Mouse (Mus musculus) MEL (cell line): ENCODE data around the gene Chd1. TPM values are rescaled to one million over a fixed set of nuclear protein-coding genes. Genes with fewer than 3 reads are reported as not detected.

Source experiments
- DNase-seq: peaks from one replicate; pipeline ENCODE4 v3.0.0; 2011; ENCODE audit warnings: low read depth, low spot score
- H3K27ac ChIP-seq: 2 replicates; pipeline ENCODE4 v1.5.1; 2012; ENCODE audit warnings: low read depth, mild to moderate bottlenecking, control low read depth, low read length, moderate library complexity; ENCODE audit not compliant: control insufficient read depth
- H3K27me3 ChIP-seq, 2 experiments: fragments of 150-350 bp in 1 of 2; sonication (generic) in 1 of 2; 2 replicates each; pipeline ENCODE4 v1.6.1; 2012; ENCODE audit warnings: low read length in 2 of 2, mild to moderate bottlenecking in 2 of 2, improper control_type of control experiment in 1 of 2, moderate library complexity in 1 of 2; ENCODE audit not compliant: insufficient read depth in 2 of 2, control insufficient read depth in 1 of 2
- H3K36me3 ChIP-seq, 2 experiments: 2 replicates each; pipeline ENCODE4 v1.6.1; 2012 to 2014; ENCODE audit warnings: low read length in 2 of 2, improper control_type of control experiment in 1 of 2, inconsistent platforms in 1 of 2, mild to moderate bottlenecking in 1 of 2; ENCODE audit not compliant: insufficient read depth in 2 of 2, control insufficient read depth in 1 of 2
- H3K4me1 ChIP-seq, 2 experiments: fragments of 150-350 bp in 1 of 2; sonication (generic) in 1 of 2; 2 replicates each; pipeline ENCODE4 v1.6.1; 2012; ENCODE audit warnings: low read length in 2 of 2, improper control_type of control experiment in 1 of 2, mild to moderate bottlenecking in 1 of 2; ENCODE audit not compliant: insufficient read depth in 2 of 2, control insufficient read depth in 1 of 2
- H3K4me3 ChIP-seq, 2 experiments: fragments of 150-350 bp in 1 of 2; sonication (generic) in 1 of 2; 2 replicates each; pipeline ENCODE4 v1.5.1; 2012; ENCODE audit warnings: low read depth in 2 of 2, low read length in 2 of 2, mild to moderate bottlenecking in 2 of 2, moderate library complexity in 2 of 2, control low read depth in 1 of 2, improper control_type of control experiment in 1 of 2; ENCODE audit not compliant: control insufficient read depth in 1 of 2, insufficient read depth in 1 of 2
- H3K79me2 ChIP-seq: 2 replicates; pipeline ENCODE4 v1.6.1; 2012; ENCODE audit warnings: mild to moderate bottlenecking, low read length, moderate library complexity; ENCODE audit not compliant: control insufficient read depth, poor library complexity, insufficient read depth
- H3K9ac ChIP-seq: 2 replicates; pipeline ENCODE4 v1.6.1; 2012; ENCODE audit warnings: low read depth, mild to moderate bottlenecking, control low read depth, low read length, moderate library complexity; ENCODE audit not compliant: control insufficient read depth, poor library complexity, severe bottlenecking
- H3K9me3 ChIP-seq: fragments of 150-350 bp; sonication (generic); replicated peaks from 2 replicates; pipeline ENCODE4 v1.6.1; 2012; ENCODE audit warnings: mild to moderate bottlenecking, low read length, improper control_type of control experiment, moderate library complexity; ENCODE audit not compliant: insufficient read depth
- BHLHE40 ChIP-seq: IDR thresholded peaks from 2 replicates; pipeline ENCODE4 v1.6.1; 2012; ENCODE audit warnings: low read depth, mild to moderate bottlenecking, inconsistent platforms, low read length, improper control_type of control experiment, borderline replicate concordance
- CHD1 ChIP-seq: IDR thresholded peaks from 2 replicates; pipeline ENCODE4 v1.6.1; 2012; ENCODE audit warnings: low read depth, mild to moderate bottlenecking, inconsistent platforms, low read length, improper control_type of control experiment
- CHD2 ChIP-seq: IDR thresholded peaks from 2 replicates; pipeline ENCODE4 v1.6.1; 2011; ENCODE audit warnings: low read length, improper control_type of control experiment
- E2F4 ChIP-seq: IDR thresholded peaks from 2 replicates; pipeline ENCODE4 v1.6.1; 2011; ENCODE audit warnings: low read depth, low read length, improper control_type of control experiment, borderline replicate concordance
- ELF1 ChIP-seq: IDR thresholded peaks from 2 replicates; pipeline ENCODE4 v1.6.1; 2014; ENCODE audit warnings: low read depth, mild to moderate bottlenecking, inconsistent platforms, low read length, improper control_type of control experiment, moderate library complexity
- EP300 ChIP-seq, 2 experiments: IDR thresholded peaks; 2 replicates each; pipeline ENCODE4 v1.6.1; 2011; ENCODE audit warnings: improper control_type of control experiment in 2 of 2, low read length in 2 of 2, low read depth in 1 of 2, mild to moderate bottlenecking in 1 of 2
- ETS1 ChIP-seq: IDR thresholded peaks from 2 replicates; pipeline ENCODE4 v1.6.1; 2012; ENCODE audit warnings: low read depth, mild to moderate bottlenecking, inconsistent platforms, low read length, improper control_type of control experiment, moderate library complexity
- GABPA ChIP-seq: IDR thresholded peaks from 2 replicates; pipeline ENCODE4 v1.6.1; 2012; ENCODE audit warnings: low read depth, mild to moderate bottlenecking, inconsistent platforms, low read length, improper control_type of control experiment, moderate library complexity
- HCFC1 ChIP-seq: IDR thresholded peaks from 2 replicates; pipeline ENCODE4 v1.6.1; 2012; ENCODE audit warnings: low read depth, mild to moderate bottlenecking, inconsistent platforms, low read length, improper control_type of control experiment, moderate library complexity
- KAT2A ChIP-seq: conservative IDR thresholded peaks from 2 replicates; pipeline ENCODE4 v1.6.1; 2012; ENCODE audit warnings: low read depth, low read length, improper control_type of control experiment, inconsistent platforms
- MAFK ChIP-seq: IDR thresholded peaks from 2 replicates; pipeline ENCODE4 v1.6.1; 2011; ENCODE audit warnings: low read depth, mild to moderate bottlenecking, low read length, improper control_type of control experiment, borderline replicate concordance
- MAX ChIP-seq: IDR thresholded peaks from 2 replicates; pipeline ENCODE4 v1.6.1; 2011; ENCODE audit warnings: low read length, improper control_type of control experiment
- MAZ ChIP-seq: IDR thresholded peaks from 2 replicates; pipeline ENCODE4 v1.6.1; 2012; ENCODE audit warnings: low read depth, mild to moderate bottlenecking, inconsistent platforms, low read length, improper control_type of control experiment
- MEF2A ChIP-seq: IDR thresholded peaks from 2 replicates; pipeline ENCODE4 v1.6.1; 2014; ENCODE audit warnings: low read depth, mild to moderate bottlenecking, inconsistent platforms, low read length, improper control_type of control experiment; ENCODE audit not compliant: poor library complexity, insufficient replicate concordance, severe bottlenecking; ENCODE audit errors: extremely low read depth
- MXI1 ChIP-seq: IDR thresholded peaks from 2 replicates; pipeline ENCODE4 v1.6.1; 2011; ENCODE audit warnings: mild to moderate bottlenecking, low read depth, low read length, improper control_type of control experiment
- MYC ChIP-seq: IDR thresholded peaks from 2 replicates; pipeline ENCODE4 v1.6.1; 2011; ENCODE audit warnings: low read depth, mild to moderate bottlenecking, low read length, improper control_type of control experiment, moderate library complexity
- NELFE ChIP-seq: IDR thresholded peaks from 2 replicates; pipeline ENCODE4 v1.6.1; 2011; ENCODE audit warnings: low read depth, low read length, improper control_type of control experiment
- NRF1 ChIP-seq: IDR thresholded peaks from 2 replicates; pipeline ENCODE4 v1.6.1; 2014; ENCODE audit warnings: low read depth, mild to moderate bottlenecking, inconsistent platforms, low read length, improper control_type of control experiment, moderate library complexity; ENCODE audit not compliant: poor library complexity, insufficient read depth, severe bottlenecking
- POLR2A ChIP-seq, 2 experiments: IDR thresholded peaks; 2 replicates each; pipeline ENCODE4 v1.6.1; 2011 to 2012; ENCODE audit warnings: low read length in 2 of 2, mild to moderate bottlenecking in 2 of 2, control low read depth in 1 of 2, improper control_type of control experiment in 1 of 2, low read depth in 1 of 2, moderate library complexity in 1 of 2; ENCODE audit not compliant: control insufficient read depth in 1 of 2, insufficient read depth in 1 of 2, poor library complexity in 1 of 2
- POLR2AphosphoS2 ChIP-seq: IDR thresholded peaks from 2 replicates; pipeline ENCODE4 v1.6.1; 2011; ENCODE audit warnings: low read length, improper control_type of control experiment
- POLR2AphosphoS5 ChIP-seq: IDR thresholded peaks from 2 replicates; pipeline ENCODE4 v1.6.1; 2012; ENCODE audit warnings: low read depth, borderline replicate concordance, mild to moderate bottlenecking, inconsistent platforms, low read length, moderate library complexity, mixed read lengths
- RAD21 ChIP-seq: IDR thresholded peaks from 2 replicates; pipeline ENCODE4 v1.6.1; 2011; ENCODE audit warnings: mild to moderate bottlenecking, low read depth, low read length, improper control_type of control experiment
- RCOR1 ChIP-seq: IDR thresholded peaks from 2 replicates; pipeline ENCODE4 v1.6.1; 2012; ENCODE audit warnings: low read depth, mild to moderate bottlenecking, inconsistent platforms, low read length, improper control_type of control experiment
- SIN3A ChIP-seq: IDR thresholded peaks from 2 replicates; pipeline ENCODE4 v1.6.1; 2012; ENCODE audit warnings: low read length, improper control_type of control experiment, inconsistent platforms
- SMC3 ChIP-seq: IDR thresholded peaks from 2 replicates; pipeline ENCODE4 v1.6.1; 2011; ENCODE audit warnings: low read depth, low read length, improper control_type of control experiment
- TAL1 ChIP-seq: IDR thresholded peaks from 2 replicates; pipeline ENCODE4 v1.6.1; 2012; ENCODE audit warnings: mild to moderate bottlenecking, inconsistent platforms, low read length, moderate library complexity, mixed read lengths
- TBP ChIP-seq: IDR thresholded peaks from 2 replicates; pipeline ENCODE4 v1.8.0; 2011; ENCODE audit warnings: low read depth, low read length, improper control_type of control experiment
- TCF12 ChIP-seq: IDR thresholded peaks from 2 replicates; pipeline ENCODE4 v1.6.1; 2014; ENCODE audit warnings: low read depth, mild to moderate bottlenecking, inconsistent platforms, low read length, improper control_type of control experiment, moderate library complexity
- UBTF ChIP-seq: IDR thresholded peaks from 2 replicates; pipeline ENCODE4 v1.6.1; 2012; ENCODE audit warnings: low read depth, mild to moderate bottlenecking, inconsistent platforms, low read length, improper control_type of control experiment, moderate library complexity, borderline replicate concordance; ENCODE audit not compliant: insufficient read depth
- USF2 ChIP-seq, 2 experiments: IDR thresholded peaks; 2 replicates each; pipeline ENCODE4 v1.6.1; 2011 to 2012; ENCODE audit warnings: improper control_type of control experiment in 2 of 2, low read length in 2 of 2, borderline replicate concordance in 1 of 2, inconsistent platforms in 1 of 2, low read depth in 1 of 2, mild to moderate bottlenecking in 1 of 2; ENCODE audit not compliant: insufficient read depth in 1 of 2
- ZC3H11A ChIP-seq: IDR thresholded peaks from 2 replicates; pipeline ENCODE4 v1.6.1; 2012; ENCODE audit warnings: low read depth, mild to moderate bottlenecking, inconsistent platforms, low read length, improper control_type of control experiment
- ZKSCAN1 ChIP-seq: IDR thresholded peaks from 2 replicates; pipeline ENCODE4 v1.6.1; 2012; ENCODE audit warnings: low read depth, mild to moderate bottlenecking, inconsistent platforms, low read length, improper control_type of control experiment, moderate library complexity
- ZMIZ1 ChIP-seq: IDR thresholded peaks from 2 replicates; pipeline ENCODE4 v1.6.1; 2012; ENCODE audit warnings: low read depth, mild to moderate bottlenecking, inconsistent platforms, low read length, improper control_type of control experiment, moderate library complexity
- ZNF384 ChIP-seq: IDR thresholded peaks from 2 replicates; pipeline ENCODE4 v1.6.1; 2012; ENCODE audit warnings: low read depth, mild to moderate bottlenecking, inconsistent platforms, low read length, improper control_type of control experiment
- polyA plus RNA-seq, 2 experiments: library from polyadenylated mRNA; stranded (reverse) in 1 of 2; unstranded in 1 of 2; fragments of >175 nt in 1 of 2; fragments of >200 nt in 1 of 2; gene quantifications; 2 replicates each; pipeline versions ENCODE4 v1.2.1 to v1.2.4; 2012; ENCODE audit warnings: low replicate concordance in 2 of 2, low read depth in 1 of 2; ENCODE audit not compliant: insufficient read length in 2 of 2, insufficient read depth in 1 of 2, missing spikeins in 1 of 2
- total RNA-seq: library from RNA; depleted of rRNA; stranded (reverse); fragments of 300-350 nt; gene quantifications from 2 replicates; pipeline ENCODE4 v1.2.3, GENCODE M21; 2012

The Chd1 gene
- total and polyA plus RNA-seq, 3 experiments, result 31.1 to 164 (median 48.8) TPM

DNA sequence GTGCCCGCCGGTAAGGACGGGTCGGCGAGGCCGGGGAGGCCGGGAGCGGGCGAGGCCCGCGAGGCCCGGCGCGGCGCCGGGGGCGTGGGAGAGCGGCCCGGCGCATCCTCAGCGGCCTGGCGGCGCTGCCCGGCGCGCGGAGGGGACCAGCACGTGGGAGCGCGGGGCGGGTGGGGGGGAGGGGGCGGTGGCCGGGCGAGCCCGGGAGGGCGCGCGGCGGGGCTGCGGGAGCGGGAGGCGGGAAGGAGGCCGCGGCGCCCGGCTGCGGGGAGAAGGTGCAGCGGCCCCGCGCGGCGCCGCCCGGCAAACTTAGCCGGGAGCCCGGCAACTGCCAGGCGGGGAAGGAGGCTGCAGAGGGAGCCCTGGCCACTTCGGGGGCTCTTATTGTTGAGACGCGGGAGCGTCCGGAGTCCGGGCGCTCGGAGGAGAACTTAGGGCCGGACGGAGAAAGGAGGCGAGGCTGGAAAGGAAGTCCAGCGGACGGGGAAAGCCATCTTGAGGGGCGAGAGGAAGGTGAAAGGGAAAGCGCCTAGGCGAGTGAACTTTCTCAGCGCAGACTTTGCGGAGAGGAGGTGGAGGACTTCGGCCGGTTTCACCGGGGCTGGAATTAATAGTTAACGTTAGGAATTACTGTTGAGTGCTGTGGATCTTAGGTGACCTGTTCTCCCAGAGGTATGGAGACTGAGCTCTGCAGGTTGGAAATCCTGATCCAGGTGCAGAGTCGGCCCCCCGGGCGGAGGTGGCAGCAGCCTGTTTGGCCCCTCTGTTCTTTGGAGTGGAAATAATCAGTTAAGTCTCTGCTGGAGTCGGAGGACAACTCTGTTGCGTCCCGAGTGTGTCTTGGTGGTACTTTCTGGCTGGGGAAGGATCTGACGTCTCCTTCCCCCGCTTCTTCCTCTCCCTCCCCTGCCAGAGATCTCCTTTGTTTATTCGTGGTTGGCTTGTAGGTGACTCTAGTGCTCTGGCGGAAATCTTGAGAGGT lies 827 bp downstream of the Chd1 start:
- no peaks in the 10 kb centered on the region for H3K27me3 ChIP-seq
- peaks cover 22 to 36% of the 10 kb centered on the region in 2 experiments for H3K36me3 ChIP-seq
- H3K4me3 ChIP-seq, result peak overlapping the region; percentile 69 to 90
- H3K9me3 ChIP-seq, result no peaks in the 10 kb centered on the region
- peak; percentile 83 for DNase-seq
- H3K27ac ChIP-seq, result peak overlapping the region; percentile 71
- H3K9ac ChIP-seq, result peak overlapping the region; percentile 98
- peaks cover 6% of the 10 kb centered on the region in 2 experiments; a peak in 3 of 4 replicates for H3K4me1 ChIP-seq
- peaks cover 48% of the 10 kb centered on the region for H3K79me2 ChIP-seq
- TF ChIP-seq MAFK (no peak), NRF1 (no peak), EP300 (IDR thresholded peaks at IDR 0.05; ENCODE audit: low read depth in 1 of 2, low read length in 2 of 2) (peak in 1 of 2 experiments; percentile 4; a peak in 1 of 4 replicates), MXI1 (peak; percentile 46), ZC3H11A (no peak), ELF1 (no peak), NELFE (peak; percentile 42; the same call in 1 of the 2 replicates), HCFC1 (peak; percentile 61; the same call in 1 of the 2 replicates), UBTF (no peak), SIN3A (peak; percentile 81), SMC3 (no peak), MEF2A (no peak), MYC (no peak), POLR2AphosphoS5 (no peak), ETS1 (peak; percentile 34; the same call in 1 of the 2 replicates), RCOR1 (no peak), POLR2A (IDR thresholded peaks at IDR 0.05; ENCODE audit: control insufficient read depth in 1 of 2, insufficient read depth in 1 of 2, low read depth in 1 of 2, low read length in 2 of 2, poor library complexity in 1 of 2) (peak; percentile 37 to 74; a peak in 2 of 4 replicates), MAZ (no peak), MAX (no peak), USF2 (IDR thresholded peaks at IDR 0.05; ENCODE audit: borderline replicate concordance in 1 of 2, insufficient read depth in 1 of 2, low read depth in 1 of 2, low read length in 2 of 2) (no peak), BHLHE40 (no peak), ZMIZ1 (no peak; the same call in 1 of the 2 replicates), RAD21 (no peak), ZNF384 (no peak), ZKSCAN1 (no peak), CHD2 (no peak), CHD1 (0 out of 2 replicates have a peak, but pooled peaks have one; percentile 51), TBP (peak; percentile 75; the same call in 1 of the 2 replicates), TAL1 (no peak), KAT2A (no peak), TCF12 (peak; percentile 40; the same call in 1 of the 2 replicates), POLR2AphosphoS2 (no peak), E2F4 (no peak), GABPA (no peak)
